Mouse (Mus musculus) embryonic facial prominence, embryonic 14.5 days (tissue): ENCODE measurements around the gene D230025D16Rik. TPM values are rescaled to one million over a fixed set of nuclear protein-coding genes. Genes with fewer than 3 reads are reported as not detected.

ENCODE experiments used
- ATAC-seq: fragments of 200-750 bp; cut with Nextera tagmentation; 2 replicates; pipeline ENCODE4 v1.8.0; 2017; ENCODE audit warnings: low read depth, moderate number of reproducible peaks, moderate TSS enrichment
- DNase-seq: peaks from one replicate; pipeline ENCODE4 v3.0.0-alpha.2; 2015; ENCODE audit warnings: low spot score
- H3K27ac ChIP-seq: fragments of 300-500 bp; sonication (generic); replicated peaks from 2 replicates; pipeline ENCODE4 v1.5.1; 2014; ENCODE audit warnings: low read depth, mild to moderate bottlenecking, low read length, moderate library complexity
- H3K27me3 ChIP-seq: fragments of 300-500 bp; sonication (generic); replicated peaks from 2 replicates; pipeline ENCODE4 v1.6.1; 2014; ENCODE audit warnings: low read length; ENCODE audit not compliant: control insufficient read depth, insufficient read depth
- H3K36me3 ChIP-seq: fragments of 300-500 bp; sonication (generic); 2 replicates; pipeline ENCODE4 v1.6.1; 2014; ENCODE audit warnings: low read length, mixed read lengths; ENCODE audit not compliant: control insufficient read depth, insufficient read depth
- H3K4me1 ChIP-seq: fragments of 300-500 bp; sonication (generic); 2 replicates; pipeline ENCODE4 v1.6.1; 2014; ENCODE audit warnings: antibody characterized with exemption, low read length; ENCODE audit not compliant: control insufficient read depth, insufficient read depth
- H3K4me2 ChIP-seq: fragments of 300-500 bp; sonication (generic); 2 replicates; pipeline ENCODE4 v1.6.1; 2014; ENCODE audit warnings: low read depth, mild to moderate bottlenecking, low read length, moderate library complexity, mixed read lengths
- H3K4me3 ChIP-seq: fragments of 300-500 bp; sonication (generic); 2 replicates; pipeline ENCODE4 v1.5.1; 2014; ENCODE audit warnings: low read depth, mild to moderate bottlenecking, low read length
- H3K9ac ChIP-seq: fragments of 300-500 bp; sonication (generic); 2 replicates; pipeline ENCODE4 v1.6.1; 2014; ENCODE audit warnings: low read depth, mild to moderate bottlenecking, low read length, moderate library complexity, mixed read lengths
- H3K9me3 ChIP-seq: fragments of 300-500 bp; sonication (generic); 2 replicates; pipeline ENCODE4 v1.6.1; 2016; ENCODE audit warnings: low read length; ENCODE audit not compliant: control insufficient read depth
- WGBS: fragments of 180-500 bp; shearing (Covaris S2); extraction: QIAGEN DNeasy Blood & Tissue Kit; methylation state at CpG from one replicate; pipeline ENCODE4 v1.1.7; 2014; 5-methylcytosine and 5-hydroxymethylcytosine counted together
- polyA plus RNA-seq: library from polyadenylated mRNA; unstranded; fragments of >200 nt; fragmentation: Nextera tagmentation; extraction: Ambion mirVana; gene quantifications from 2 replicates; pipeline ENCODE4 v1.2.1, GENCODE M21; 2014

Gene D230025D16Rik
- polyA plus RNA-seq, 1 experiment from 2014 or later, result 25.4 TPM

DNA sequence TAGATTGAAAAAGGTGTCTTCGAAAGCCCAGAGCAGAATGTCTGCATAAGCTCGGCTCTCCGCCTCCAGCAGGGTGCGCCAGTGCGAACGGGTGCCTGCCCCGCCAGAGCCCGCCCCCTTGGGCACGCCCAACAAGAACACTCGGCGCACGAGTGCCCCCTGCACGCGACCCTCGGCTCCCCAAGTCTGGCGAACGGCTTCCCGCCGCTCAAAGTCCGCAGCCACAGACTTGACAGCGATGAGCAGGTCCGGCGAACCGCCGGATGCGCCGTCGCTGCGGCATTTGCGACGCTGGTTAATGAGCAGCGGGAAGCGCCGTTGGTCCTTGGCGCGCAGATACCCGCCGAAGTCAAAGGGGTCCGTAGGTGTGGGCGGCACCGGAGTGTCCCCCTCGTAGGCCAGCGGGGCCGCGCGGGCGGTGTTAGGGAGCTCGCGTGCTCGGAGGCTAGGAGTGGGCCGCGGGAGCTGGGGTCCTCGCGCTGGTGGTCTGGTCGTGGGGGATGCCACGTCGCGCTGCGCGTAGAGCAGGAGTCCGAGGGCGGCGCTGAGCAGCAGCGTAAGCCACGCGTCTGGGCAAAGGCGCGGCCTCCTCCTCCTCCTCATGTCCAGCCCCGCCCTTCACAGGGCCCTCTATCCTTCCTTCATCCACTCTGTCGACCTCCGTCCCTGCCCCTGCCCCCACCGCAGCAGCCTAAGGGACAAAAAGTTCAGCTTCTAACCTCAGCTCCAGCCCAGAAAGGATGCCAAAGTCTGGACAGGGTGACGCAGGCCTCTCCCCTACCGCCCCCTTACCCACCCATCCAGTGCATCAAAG lies 29.4 kb downstream of the D230025D16Rik start:
- Histone ChIP-seq H3K4me2 (peak overlapping the region; percentile 92), H3K4me3 (peak overlapping the region; percentile 64), H3K27ac (peak overlapping the region; percentile 93), H3K27me3 (peaks cover 29% of the 10 kb centered on the region), H3K4me1 (peaks cover 13% of the 10 kb centered on the region), H3K9ac (peak overlapping the region; percentile 79), H3K9me3 (no peaks in the 10 kb centered on the region), H3K36me3 (peaks cover 42% of the 10 kb centered on the region)
- 0% methylated on average over 30 of the region's 74 CpGs for WGBS
- DNase-seq, result peak; percentile 94
- ATAC-seq, result peak; percentile 89

DNA sequence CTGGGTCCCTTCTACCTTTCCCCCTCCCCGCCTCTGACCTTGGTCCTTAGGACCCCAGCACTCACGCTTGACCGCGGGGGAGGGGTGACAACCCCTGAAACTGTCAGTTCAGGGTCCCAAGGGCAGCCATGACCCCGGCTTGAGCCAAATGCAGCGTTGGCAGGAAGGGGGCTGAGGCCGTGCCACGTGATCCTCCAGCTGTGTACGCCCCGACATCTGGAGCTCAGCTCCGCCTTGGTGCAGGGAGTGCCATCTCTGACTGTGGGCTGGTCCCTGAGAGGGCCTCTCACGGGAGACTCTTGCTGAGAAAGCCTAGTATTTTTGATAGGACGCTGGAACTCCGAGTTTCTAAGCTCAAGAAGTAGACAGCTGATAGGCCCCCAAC lies 30.0 kb downstream of the D230025D16Rik start, which contains the start of gene B3gnt9:
Gene B3gnt9, minus strand, starts transcription at position 188 of the 385 bp plus-strand sequence.
- Histone ChIP-seq H3K27me3 (peaks cover 35% of the 10 kb centered on the region), H3K4me3 (peak within 1 kb of the TSS; percentile 64), H3K9ac (peak within 1 kb of the TSS; percentile 79), H3K4me1 (peaks cover 14% of the 10 kb centered on the region), H3K36me3 (peaks cover 36% of the 10 kb centered on the region), H3K27ac (peak within 1 kb of the TSS; percentile 93), H3K4me2 (peak within 1 kb of the TSS; percentile 92), H3K9me3 (no peaks in the 10 kb centered on the region)
- under 1% methylated on average over 14 of the region's 14 CpGs for WGBS
- peak; percentile 76 for ATAC-seq
- DNase-seq, result peak; percentile 93

DNA sequence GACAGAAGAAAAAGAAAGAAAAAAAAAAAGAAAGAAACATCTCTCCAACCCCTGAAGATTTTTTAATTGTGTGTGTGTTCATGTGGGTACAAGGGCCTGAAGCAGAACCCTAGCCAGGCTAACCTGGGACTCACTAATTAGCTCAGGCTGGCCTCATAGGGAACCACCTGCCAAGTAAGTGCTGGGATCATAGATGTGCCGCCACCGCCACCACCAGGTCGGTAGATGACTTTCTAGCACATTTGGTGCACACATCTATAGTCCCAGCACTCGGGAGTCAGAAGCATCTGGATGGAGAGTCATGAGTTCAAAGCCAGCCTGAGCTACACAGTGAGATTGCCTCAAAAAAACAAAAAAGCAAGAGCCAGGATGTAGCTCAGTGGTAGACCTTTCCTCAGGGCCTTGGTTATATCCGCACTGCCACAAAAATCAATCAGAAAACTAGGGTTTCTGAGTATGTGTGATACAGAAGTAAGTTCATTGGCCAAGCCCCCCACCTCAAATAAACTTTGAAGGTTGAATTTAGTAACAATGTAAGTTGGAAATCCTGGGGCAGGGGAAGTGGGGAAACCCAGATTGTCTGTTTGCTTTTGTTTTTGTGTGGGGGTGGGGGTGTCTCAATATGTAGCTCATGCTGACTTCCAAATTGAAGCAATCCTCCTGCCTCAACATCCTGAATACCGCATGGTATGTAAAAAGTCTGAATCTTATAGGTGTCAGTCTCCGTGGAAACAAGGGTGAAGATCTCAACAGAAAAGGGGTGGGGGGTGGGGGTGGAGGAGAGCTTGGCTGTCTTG lies 32.6 kb downstream of the D230025D16Rik start:
- Histone ChIP-seq H3K27me3 (peaks cover 52% of the 10 kb centered on the region), H3K36me3 (peaks cover 12% of the 10 kb centered on the region), H3K4me3 (no peak overlapping the region), H3K4me1 (peaks cover 16% of the 10 kb centered on the region), H3K27ac (no peak overlapping the region), H3K4me2 (no peak overlapping the region), H3K9ac (no peak overlapping the region), H3K9me3 (peaks cover 4% of the 10 kb centered on the region; the same call in 1 of the 2 replicates)
- WGBS, result 68% methylated on average over 7 of the region's 7 CpGs
- no peak for DNase-seq
- no peak for ATAC-seq

- ATAC-seq (peak; percentile 9; the same call in 1 of the 2 replicates), DNase-seq (peak; percentile 63)
- Histone ChIP-seq H3K9me3 (peaks cover 4% of the 10 kb centered on the region; the same call in 1 of the 2 replicates), H3K4me1 (peaks cover 12% of the 10 kb centered on the region), H3K4me3 (peak overlapping the region; percentile 35), H3K4me2 (peak overlapping the region; percentile 60), H3K36me3 (no peaks in the 10 kb centered on the region), H3K9ac (peak overlapping the region; percentile 52), H3K27ac (no peak overlapping the region), H3K27me3 (peaks cover 52% of the 10 kb centered on the region)
- WGBS, result 5% methylated on average over 49 of the region's 55 CpGs
Observed at GRCm38 (mm10) chr8:105258911-105259720, 34.2 kb downstream of the D230025D16Rik start.

GRCm38 (mm10) chr8:105259721-105260320 lies 34.9 kb downstream of the D230025D16Rik start:
- Histone ChIP-seq H3K27ac (no peak overlapping the region), H3K27me3 (peaks cover 53% of the 10 kb centered on the region), H3K9me3 (peaks cover 4% of the 10 kb centered on the region; the same call in 1 of the 2 replicates), H3K4me3 (peak overlapping the region; percentile 35), H3K4me2 (peak overlapping the region; percentile 60), H3K9ac (peak overlapping the region; percentile 52; the same call in 1 of the 2 replicates), H3K36me3 (no peaks in the 10 kb centered on the region), H3K4me1 (peaks cover 13% of the 10 kb centered on the region)
- ATAC-seq, result peak; percentile 66
- DNase-seq, result peak; percentile 77
- 4% methylated on average over 30 of the region's 30 CpGs for WGBS

DNA sequence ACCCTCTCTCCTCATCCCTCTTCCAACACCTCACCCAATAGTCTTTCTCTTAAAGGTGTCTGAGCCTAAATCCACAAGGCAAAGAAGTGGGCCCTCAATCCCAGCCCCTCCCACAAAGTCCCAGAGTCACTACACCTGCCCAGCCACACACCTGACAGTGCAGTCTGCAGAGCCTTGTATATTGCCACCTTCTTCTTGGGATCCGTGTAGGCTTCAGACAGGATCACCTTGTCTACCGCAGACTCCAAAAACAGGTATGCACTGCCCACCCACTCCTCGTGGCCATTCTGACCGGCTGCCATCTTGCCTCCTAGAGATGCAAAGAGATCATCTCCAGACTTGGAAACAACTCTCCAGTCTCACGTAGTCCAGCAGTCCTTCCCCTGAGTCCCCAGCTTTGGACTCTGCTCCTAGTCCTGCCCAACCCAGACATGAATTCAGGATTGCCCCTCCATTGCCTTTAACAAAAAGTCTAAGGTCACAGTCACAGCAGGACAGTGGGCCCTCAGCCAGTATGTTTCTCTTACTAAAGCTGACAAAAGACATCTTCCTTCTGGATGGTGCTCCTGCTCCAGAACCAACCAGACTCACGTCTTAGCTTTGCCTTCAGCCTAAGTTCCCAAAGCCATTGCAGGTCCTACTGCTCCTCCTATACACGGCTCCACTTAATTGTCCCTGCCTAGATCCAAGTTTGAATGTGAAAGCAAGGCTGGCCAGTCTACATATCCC lies 35.6 kb downstream of the D230025D16Rik start:
- no peak for ATAC-seq
- Histone ChIP-seq H3K36me3 (no peaks in the 10 kb centered on the region), H3K27ac (no peak overlapping the region), H3K9ac (no peak overlapping the region), H3K4me2 (no peak overlapping the region), H3K4me1 (peaks cover 13% of the 10 kb centered on the region), H3K4me3 (no peak overlapping the region), H3K27me3 (peaks cover 60% of the 10 kb centered on the region), H3K9me3 (peaks cover 4% of the 10 kb centered on the region; the same call in 1 of the 2 replicates)
- WGBS, result 74% methylated on average over 7 of the region's 7 CpGs
- DNase-seq, result no peak

DNA sequence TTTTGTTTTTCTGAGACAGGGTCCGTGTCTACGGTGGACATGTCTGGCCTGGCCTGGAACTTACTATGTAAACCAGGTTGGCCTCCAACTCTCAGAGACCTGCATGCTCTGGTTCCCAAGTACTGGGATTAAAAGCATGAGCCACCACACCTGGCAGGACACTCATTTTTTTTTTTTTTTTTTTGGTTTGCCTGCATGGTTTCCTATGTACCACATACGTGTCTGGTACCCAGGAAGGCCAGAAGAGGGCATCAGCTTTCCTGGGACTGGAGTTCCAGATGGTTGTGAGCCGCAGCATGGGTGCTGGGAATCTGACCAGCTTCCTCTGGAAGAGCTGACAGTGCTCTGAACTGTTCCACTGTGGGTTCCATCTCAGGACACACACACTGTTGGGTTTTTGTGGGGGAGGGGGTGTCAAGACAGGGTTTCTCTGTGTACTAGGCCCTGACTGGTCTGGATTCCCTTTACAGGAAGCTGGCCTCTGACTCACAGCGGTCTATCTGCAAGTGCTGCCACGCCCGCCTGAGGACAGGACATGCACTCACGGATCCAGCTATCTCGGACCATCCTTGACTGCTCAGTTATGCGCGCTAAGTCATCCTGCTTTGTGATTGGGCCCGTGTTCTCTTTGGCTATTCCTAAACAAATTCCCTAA lies 36.5 kb downstream of the D230025D16Rik start:
- Histone ChIP-seq H3K36me3 (no peaks in the 10 kb centered on the region), H3K9me3 (peaks cover 8% of the 10 kb centered on the region; the same call in 1 of the 2 replicates), H3K9ac (no peak overlapping the region), H3K27me3 (peaks cover 59% of the 10 kb centered on the region), H3K27ac (no peak overlapping the region), H3K4me3 (no peak overlapping the region), H3K4me1 (peaks cover 11% of the 10 kb centered on the region), H3K4me2 (no peak overlapping the region)
- DNase-seq (no peak), ATAC-seq (no peak)
- 85% methylated on average over 12 of the region's 12 CpGs for WGBS
